Mouse (Mus musculus) frontal cortex, adult 2 months (tissue): Measurements from ENCODE around the gene Cpne6. TPM values are rescaled to one million over a fixed set of nuclear protein-coding genes. Genes with fewer than 3 reads are reported as not detected.

Experiments
- DNase-seq, 2 experiments: peaks; one replicate each; pipeline ENCODE4 v3.0.0; 2022; ENCODE audit warnings: low spot score in 1 of 2; ENCODE audit errors: extremely low spot score in 1 of 2
- polyA plus RNA-seq: library from polyadenylated mRNA; depleted of rRNA; stranded (reverse); fragments of >200 nt; gene quantifications from 2 replicates; pipeline ENCODE4 v1.2.3, GENCODE M21; 2012; rRNA removed

Gene Cpne6
- polyA plus RNA-seq = 512 and 532 TPM in 2 replicates

DNA sequence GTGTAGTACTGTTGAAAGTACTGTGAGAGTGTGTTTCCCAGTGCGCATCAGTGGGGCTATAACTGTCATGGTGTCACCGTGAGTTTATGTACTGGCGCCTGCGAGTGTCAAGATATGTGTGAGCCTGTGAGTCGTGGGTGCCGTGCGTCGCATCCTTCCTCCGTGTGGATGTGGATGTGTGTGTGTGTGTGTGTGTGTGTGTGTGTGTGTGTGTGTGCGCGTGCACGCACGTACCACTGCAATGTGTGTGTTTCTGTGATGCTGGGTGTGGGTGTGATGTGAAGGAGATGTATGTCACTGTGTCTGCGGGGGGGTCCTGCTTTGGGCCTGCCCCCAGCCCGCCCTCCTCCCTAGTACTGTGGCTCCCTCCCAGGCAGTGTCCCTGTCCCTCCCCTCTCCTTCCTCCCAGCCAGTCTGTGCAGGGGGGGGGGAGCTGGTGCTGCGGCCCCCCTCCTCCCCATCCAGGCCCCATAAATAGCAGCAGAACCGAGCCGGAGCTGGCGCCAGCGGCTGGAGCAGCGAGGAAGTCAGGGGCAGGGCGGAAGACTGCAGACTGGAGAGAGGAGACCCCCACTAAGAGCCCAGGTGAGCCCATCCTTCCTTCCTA lies at the start of gene Cpne6:
TSS of gene Cpne6 (plus strand) at position 321 of the 607 bp plus-strand sequence.
- DNase-seq = peak in 1 of 2 experiments; percentile 67

DNA sequence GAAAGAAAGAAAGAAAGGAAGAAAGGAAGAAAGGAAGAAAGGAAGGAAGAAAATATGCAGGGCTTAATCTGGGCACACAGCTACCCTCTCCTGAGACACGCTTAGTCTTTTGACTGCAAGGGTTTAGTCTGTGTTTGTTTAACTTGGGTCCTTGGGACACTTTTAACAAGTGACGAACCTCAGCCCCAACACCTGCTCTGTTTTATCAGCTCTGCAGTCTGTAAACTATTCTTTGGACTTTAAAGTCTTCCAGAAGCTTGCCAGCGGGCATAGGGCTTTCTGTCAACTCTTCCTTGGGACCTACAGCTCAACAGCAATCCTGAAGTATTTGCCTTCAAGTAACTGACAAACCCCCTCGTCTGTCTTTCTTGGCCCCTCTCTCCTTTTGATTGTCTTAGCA lies 48.5 kb upstream of the Cpne6 start:
- DNase-seq = no peak

DNA sequence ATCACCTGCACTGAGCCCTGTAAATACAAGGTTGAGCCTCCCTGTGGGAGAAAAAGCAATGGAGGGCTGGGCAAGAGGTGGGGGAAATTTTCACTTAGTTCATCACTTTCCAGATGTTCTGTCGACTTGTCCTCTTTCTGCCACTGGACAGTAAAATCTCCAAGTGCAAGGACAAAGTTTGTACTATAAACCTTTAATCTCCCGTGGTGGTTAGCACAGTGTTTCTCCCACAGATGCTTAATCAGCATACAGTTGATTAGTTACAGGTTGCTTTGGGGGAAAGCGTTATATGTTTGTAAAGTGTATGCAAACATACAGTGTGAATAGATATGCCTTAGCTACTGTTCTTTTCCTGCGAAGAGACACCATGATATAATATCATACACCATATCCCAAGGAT lies 43.8 kb upstream of the Cpne6 start:
- no peak for DNase-seq

DNA sequence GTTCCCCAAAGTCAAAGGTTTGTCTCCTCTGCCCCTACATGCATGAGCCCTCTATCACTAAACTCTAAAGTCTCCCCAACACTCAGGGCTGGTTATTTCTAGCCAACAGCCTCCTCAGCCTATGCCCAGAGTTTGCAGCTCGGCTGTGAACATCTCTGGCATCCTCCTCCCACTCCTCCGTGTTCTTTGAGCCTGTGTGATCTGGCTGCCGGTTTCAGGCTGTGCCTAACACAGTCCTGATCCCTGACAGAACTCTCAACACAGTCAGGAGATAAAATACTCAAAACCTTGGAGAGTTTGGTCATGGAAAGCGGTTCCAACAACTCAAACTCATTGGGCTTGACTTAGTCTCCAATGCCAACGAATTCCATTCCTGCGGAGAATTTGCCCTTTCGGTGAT lies 43.1 kb upstream of the Cpne6 start:
- peak in 1 of 2 experiments; percentile 44 for DNase-seq

DNA sequence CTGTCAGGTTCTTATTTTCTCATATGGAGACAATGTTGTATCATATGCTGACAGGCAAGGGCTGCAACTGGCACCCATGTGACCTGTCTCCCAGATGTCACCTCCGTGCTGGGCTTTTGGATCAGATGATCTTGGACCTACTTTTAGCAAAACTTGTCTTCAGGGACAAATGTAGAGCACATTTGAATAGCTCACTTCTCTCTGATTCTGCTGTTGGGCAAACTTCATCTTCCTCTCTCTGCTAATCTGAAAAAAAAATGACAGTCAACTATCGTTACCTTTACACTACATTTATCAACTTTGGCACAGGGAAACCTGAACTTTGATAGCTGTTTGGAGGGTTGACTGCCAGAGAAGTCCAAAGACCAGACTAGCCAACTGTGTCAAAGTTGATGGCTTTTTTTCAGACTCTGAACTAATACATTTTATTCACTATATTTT lies 41.9 kb upstream of the Cpne6 start:
- no peak for DNase-seq

DNA sequence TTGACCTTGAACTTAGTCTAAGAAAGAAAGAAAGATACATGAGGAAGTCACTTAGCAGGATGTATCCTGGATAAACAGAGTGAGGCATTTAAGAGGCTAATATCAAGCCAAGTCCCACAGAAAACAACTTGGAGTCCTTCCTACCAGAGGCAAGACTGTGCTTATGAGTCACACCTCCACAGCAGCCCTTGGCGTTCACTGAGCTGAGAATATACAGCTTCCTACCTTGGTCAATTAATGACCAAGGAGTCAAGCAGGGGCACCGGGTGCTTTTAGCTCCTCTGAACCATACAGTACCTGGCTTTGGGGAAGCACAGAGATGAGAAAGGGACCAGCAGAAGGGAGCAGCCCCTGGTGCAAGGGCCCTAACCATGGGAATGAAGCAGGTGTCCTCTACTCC lies 41.2 kb upstream of the Cpne6 start:
- DNase-seq = no peak

DNA sequence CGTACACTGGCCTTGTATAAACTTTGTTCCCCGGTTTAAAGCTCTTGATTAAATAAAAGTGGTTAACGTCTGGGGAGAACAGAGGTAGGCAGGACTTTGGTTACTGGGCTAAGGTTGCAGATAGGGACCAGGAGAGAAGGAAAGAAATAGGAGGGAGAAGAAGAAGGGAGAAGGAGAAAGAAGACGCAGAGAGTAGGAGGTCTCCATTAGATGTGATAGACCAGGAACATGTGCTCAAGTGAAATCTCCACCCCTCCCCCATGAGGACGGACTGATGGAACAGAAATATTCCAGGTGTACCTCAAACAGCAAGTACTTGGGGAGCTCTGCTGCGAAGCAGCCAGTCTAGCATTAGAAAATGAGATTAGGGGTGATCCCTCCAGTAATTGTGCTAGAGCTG lies 40.4 kb upstream of the Cpne6 start:
- DNase-seq = no peak

DNA sequence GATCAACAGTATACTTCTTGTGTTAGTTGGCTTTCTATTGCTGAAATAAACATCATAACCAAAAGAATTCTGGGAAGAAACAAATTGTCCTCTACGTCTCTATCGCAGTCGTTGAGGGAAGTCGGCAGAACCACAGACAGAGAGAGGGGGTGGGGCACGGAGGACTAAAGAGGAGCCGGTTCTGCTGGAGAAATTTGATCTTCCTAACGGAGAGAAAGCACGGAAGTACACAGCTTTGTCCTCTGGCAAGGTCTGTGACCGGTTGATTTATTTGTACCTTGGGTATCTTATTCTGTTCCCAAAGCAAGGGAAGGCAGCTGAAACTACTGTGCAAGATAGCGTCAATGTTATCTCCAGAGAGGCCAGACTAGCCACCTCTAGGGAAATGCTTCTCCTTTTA lies 39.4 kb upstream of the Cpne6 start:
- no peak for DNase-seq

DNA sequence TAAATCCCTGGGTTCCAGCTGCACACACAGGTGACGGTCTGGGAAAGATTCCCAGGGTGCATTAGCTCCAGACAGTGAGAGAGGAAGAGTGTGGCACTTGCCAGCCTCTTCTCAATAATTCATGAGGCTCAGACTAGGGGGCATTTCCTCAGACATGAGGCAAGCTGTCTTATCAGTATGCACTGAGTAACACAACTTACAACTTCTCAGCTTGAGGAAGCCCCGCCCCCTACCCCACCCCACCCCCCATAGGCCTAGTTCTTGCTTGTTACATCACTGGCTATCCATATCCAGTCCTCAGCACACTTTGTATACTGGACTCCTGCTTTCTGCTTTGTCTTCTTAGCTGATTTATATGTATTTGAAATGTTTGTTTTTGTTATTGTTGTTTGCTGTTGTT lies 34.6 kb upstream of the Cpne6 start:
- no peak for DNase-seq

DNA sequence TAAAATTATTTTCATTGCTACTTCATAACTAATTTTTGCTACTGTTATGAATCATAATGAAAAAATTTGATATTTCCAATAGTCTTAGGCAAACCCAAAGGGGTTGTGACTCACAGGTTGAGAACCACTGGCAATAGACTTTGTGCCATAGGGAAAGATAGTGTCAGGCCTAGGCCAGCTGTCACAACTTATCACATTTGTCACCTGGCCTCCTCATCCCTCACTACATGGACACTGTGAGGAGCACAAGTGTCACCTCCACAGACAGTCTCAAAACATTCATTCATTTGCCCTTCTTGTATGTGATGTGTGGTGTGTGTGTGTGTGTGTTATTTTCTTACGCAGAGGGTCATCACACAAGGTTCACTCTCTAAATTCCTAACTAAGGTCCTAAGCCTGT lies 32.8 kb upstream of the Cpne6 start:
- no peak for DNase-seq

DNA sequence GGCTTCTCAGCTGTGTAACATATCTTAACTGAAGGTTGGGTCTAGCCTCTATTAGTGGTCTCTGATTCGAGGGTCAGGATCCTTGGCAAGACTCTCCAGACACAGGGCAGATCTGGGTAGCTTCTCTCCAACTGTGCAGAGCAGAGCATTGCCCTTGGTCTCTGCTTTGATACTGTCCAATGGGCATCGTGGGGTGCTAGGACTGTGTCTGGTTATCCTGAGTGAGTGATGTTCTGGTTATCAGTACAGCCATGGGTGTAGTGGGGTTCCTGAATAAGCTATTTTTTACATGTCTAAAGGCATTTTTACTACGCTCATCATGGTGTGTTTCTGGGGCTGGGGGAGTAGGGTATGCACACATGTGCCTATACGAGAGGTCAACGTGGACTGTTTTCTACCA lies 32.4 kb upstream of the Cpne6 start:
- DNase-seq = no peak

DNA sequence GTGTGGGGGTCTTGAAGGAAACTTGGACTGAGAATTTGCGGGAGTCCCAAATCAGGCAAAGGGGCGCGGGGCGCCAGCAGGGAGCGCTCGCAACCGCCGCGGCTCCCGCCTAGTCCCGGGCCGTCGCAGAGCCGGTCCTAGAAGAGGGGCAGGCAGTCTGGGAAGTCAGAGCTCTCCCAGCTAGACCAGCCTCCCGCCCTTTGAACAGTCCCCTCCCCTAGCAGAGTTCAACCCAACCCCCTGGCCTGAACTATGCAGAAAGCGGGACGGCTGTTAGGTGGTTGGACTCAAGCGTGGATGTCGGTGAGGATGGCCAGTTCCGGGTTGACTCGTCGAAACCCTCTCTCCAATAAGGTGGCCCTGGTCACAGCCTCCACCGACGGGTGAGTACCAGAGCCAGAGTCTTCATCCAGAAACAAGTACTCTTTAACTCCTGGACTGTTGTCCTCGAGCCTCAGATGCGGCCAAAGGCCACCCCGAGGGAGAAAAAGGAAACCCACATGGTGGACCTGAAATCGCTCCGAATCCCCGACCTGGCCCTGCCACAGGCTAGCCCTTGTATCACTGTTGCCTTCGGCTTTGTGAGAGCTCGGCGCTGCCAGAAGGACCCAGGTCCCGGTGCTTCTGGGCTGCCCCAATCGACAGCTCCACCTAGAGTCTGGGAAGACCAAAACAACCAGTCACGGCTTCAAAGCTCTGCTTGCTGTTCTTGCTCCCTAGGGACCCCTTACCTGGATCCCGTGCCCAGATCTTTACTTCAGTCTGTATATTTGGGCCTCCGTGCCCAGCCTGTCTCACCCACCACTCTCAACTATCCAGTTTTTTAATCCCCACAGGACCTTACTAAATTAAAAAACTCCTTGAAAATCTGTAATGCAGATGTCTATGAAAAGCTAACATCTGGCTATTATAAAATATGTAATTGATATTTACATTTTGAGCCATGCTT lies 31.3 kb upstream of the Cpne6 start, which contains the start of gene Dhrs4:
TSS of gene Dhrs4 (plus strand) at position 108 of the 949 bp plus-strand sequence.
- peak in 1 of 2 experiments; percentile 84 for DNase-seq

DNA sequence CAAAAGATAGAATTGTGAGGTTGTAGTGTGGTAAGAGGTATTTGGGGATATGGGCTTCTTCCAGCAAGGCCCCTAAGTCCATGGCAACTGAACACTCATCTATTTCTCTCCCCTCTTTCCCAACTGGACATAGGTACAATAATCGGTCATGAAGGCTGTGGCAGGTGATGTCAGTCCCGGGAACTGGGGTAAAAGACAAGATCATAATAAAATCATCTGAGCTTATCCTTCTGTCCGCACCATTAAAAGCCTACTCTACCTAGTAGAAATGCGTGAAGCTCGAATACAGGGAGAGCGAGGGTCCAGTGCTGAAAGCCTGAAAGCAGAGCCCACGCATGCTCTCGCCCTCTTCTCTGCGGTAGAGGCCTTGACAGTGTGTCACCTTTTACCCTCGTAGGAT lies 30.6 kb upstream of the Cpne6 start:
- no peak for DNase-seq

DNA sequence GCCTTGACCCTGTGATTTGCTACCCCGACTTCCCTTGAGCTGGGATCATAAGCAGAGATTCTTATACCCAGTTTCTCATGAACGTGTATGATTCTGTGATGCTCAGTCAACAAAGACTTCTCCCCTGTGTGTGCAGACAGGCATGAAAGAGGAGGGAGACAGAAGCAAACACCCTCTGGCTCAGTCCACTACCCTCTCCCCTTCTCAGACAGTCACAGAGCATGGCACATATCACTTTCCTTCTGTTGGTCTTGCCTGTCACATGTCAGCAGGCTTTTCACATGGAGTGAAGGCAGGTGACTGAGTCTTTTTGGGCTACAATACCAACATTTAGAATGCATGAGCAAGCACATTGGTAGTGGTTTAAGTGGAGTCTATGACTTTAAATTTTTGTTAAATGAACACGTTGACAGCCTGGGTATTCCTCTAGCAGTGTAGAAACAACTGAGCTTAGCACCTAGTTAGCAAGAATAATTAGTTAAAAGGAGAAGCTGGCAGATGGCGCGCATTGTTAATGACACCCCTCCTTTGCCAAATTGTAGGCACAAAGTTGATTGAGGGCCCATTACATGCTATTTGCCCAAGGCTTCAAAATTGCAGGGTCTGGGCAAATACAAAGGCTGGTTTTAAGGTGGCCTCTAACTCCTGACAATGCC lies 25.7 kb upstream of the Cpne6 start:
- DNase-seq = no peak

DNA sequence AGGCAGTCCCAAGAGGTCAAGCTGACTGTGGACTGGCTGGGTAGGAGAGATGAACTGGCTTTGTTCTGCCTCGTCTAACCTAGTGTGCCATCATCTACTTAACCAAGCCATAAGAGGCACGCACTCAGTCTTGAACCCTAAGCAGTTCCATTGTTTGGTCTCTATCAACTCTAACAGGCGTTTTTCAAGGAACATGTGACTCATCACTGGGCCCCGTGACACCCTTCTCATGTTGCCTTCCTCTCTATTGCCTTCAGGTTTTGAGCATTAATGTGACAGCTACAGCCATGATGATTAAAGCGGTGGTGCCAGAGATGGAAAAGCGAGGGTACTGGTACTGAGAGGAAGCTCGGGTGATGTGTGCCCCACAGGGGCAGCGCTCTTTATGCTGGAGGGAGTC lies 23.4 kb upstream of the Cpne6 start:
- no peak for DNase-seq

DNA sequence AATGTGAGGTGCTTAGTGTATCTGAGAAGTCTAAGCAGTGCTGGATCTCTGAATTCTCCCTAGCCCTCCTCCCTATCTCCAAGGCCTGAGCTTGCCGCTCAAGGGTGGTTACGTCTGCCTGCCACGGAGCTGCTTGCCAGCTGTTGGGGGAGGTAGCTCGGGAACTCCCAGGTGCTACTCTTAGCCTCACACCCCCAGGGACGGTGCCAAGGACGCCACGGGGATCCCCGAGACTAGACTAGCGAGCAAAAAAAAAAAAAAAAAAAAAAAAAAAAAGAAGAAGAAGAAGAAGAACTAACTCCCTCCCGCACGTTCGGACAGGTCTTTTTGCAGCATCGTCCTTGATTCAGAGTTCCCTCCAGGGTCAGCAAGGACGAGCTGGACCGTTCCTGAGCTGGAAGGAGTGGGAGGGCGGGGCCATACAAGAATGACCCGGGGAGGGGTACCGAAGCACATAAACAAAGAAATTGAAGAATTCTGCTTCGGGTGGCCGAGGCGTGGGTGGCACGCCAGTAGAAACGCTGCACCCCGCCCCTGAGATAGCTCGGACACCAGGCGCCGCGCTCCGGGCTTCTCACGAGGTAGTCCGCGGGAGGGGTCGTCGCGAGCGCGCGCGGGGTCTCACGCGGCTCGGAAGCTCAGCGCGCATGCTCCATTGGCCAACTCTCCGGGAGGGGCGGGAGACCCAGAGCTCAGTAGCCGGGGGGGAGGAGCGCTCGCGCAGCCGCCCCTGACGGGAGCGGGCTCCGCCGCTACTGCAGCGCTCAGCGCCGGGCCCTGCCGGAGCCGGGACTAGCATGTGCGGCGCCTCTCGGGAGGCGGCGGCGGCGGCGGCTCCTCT lies 19.7 kb upstream of the Cpne6 start, which contains the start of gene Carmil3:
TSS of gene Carmil3 (plus strand) at position 291 of the 841 bp plus-strand sequence.
- peak; percentile 62 to 85 for DNase-seq

DNA sequence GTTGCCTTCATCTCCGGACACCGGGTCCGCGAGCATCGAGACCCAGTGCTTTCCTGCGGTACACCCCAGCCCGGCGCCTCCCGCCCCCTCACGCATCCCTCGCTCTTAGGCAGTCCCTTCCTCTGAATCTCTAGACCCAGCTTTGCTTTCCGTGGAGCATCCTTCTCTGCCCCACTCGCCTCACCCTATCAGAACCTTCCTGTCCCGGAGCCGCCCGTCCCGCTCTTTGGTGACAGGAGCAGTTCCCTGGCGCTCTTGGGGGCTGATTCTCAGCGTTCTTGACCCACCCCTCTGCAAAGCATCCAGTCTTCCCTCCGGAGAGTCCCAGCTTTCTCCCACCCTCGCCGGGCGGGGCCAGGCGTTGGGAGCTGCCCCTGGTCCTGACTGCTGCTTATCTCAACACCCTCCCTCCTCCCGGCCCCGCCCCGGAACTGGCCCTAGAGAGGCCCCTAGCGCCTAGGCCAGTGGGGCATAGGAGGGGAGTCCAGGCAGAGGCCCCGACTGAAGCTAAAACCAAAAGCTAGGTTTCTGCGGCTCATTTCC lies 18.9 kb upstream of the Cpne6 start:
- DNase-seq = peak in 1 of 2 experiments; percentile 44

DNA sequence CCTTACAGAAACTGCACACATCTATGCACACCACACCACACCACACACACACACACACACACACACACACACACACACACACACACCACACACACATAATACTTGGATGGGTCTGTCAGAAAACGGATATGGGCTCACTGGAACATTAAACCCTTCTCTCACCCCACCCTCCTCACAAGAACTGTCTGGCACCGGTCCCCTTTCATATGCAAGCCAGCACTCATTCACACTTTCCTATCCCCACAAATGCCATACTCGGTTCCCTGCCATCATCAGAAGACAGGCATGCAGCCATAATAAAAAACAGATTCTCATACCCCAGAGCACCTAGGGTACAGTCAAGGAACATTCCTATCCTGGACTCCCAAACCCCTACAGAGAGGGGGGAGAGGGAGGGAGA lies 18.1 kb upstream of the Cpne6 start:
- no peak for DNase-seq

DNA sequence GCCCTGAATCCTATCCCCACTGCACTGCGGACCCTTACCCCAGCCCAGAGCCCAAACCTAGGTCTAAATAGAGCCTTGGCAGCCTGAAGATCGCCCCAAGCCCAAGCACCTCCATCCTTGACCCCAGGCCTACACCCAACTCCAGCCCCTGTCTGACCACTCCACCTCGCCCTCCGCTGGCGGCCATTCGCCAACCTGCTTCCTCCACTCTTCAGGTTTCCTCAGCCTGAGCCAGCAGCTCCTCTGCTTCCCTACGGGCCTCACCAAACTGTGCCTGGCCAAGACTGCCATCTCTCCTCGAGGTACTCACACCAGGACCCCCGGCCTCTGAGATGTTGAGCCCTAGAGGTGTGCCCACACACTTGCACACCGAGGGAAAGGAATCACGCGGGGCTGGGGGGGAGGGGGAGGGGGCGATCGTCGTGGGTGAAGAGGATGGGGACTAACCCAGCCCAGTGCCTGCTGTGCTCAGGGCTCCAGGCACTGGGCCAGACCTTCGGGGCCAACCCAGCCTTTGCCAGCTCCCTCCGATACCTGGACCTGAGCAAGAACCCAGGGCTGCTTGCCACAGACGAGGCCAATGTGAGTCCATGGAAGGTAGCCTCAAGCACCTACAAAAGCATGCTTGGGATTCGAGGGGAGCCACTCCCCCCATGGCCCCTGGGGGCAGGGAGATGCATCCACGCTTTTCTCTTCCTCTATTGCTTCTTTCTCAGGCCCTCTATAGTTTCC lies 14.6 kb upstream of the Cpne6 start:
- no peak for DNase-seq
